Mouse (Mus musculus) hindbrain, embryonic 15.5 days (tissue): ENCODE data around the gene Gemin2. TPM values are rescaled to one million over a fixed set of nuclear protein-coding genes. Genes with fewer than 3 reads are reported as not detected.
"Not testable (repeated sequence)": the region's sequence is repeated elsewhere in the genome, so short reads cannot be mapped to it uniquely, and the experiment has no call there.

Source experiments
- ATAC-seq: fragments of 200-750 bp; cut with Nextera tagmentation; 2 replicates; pipeline ENCODE4 v1.8.0; 2017; ENCODE audit warnings: low read depth, moderate number of reproducible peaks, moderate TSS enrichment; ENCODE audit not compliant: low FRiP score
- H3K27ac ChIP-seq: fragments of 300-500 bp; sonication (generic); replicated peaks from 2 replicates; pipeline ENCODE4 v1.5.1; 2015; ENCODE audit warnings: mild to moderate bottlenecking, inconsistent platforms
- H3K27me3 ChIP-seq: fragments of 300-500 bp; sonication (generic); 2 replicates; pipeline ENCODE4 v1.6.1; 2015; ENCODE audit warnings: control low read depth, inconsistent platforms
- H3K36me3 ChIP-seq: fragments of 300-500 bp; sonication (generic); 2 replicates; pipeline ENCODE4 v1.6.1; 2015; ENCODE audit warnings: control low read depth, inconsistent platforms
- H3K4me1 ChIP-seq: fragments of 300-500 bp; sonication (generic); replicated peaks from 2 replicates; pipeline ENCODE4 v1.6.1; 2015; ENCODE audit warnings: control low read depth, inconsistent platforms
- H3K4me2 ChIP-seq: fragments of 300-500 bp; sonication (generic); 2 replicates; pipeline ENCODE4 v1.6.1; 2015; ENCODE audit warnings: moderate library complexity, mild to moderate bottlenecking, inconsistent platforms
- H3K4me3 ChIP-seq: fragments of 300-500 bp; sonication (generic); 2 replicates; pipeline ENCODE4 v1.5.1; 2015; ENCODE audit warnings: mild to moderate bottlenecking, inconsistent platforms
- H3K9ac ChIP-seq: fragments of 300-500 bp; sonication (generic); 2 replicates; pipeline ENCODE4 v1.6.1; 2015; ENCODE audit warnings: inconsistent platforms
- H3K9me3 ChIP-seq: fragments of 300-500 bp; sonication (generic); 2 replicates; pipeline ENCODE4 v1.6.1; 2016; ENCODE audit warnings: control low read depth, inconsistent platforms
- WGBS: fragments of 180-500 bp; shearing (Covaris S2); methylation state at CpG from one replicate; pipeline ENCODE4 v1.1.7; 2015; 5-methylcytosine and 5-hydroxymethylcytosine counted together
- polyA plus RNA-seq: library from polyadenylated mRNA; unstranded; fragments of >200 nt; fragmentation: Nextera tagmentation; extraction: Ambion mirVana; gene quantifications from 2 replicates; pipeline ENCODE4 v1.2.1, GENCODE M21; 2015

Gemin2 gene
- polyA plus RNA-seq, 1 experiment from 2014 or later, result 15.0 TPM

DNA sequence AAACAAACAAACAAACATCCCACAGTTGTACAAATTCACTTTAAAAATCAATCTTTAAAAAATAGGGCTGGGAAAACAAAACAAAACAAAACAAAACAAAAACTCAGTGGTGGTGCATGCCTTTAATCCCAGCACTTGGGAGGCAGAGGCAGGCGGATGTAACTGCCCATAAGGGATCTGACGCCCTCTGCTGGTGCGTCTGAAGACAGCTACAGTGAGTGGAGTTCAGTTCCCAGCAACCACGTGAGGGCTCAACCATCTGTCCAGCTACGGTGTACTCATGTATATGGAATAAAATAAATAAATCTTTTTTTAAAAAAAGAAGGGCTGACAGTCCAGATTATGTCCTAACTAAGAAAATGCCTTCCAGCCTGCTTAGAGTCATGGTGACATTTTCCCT lies 18.9 kb downstream of the Gemin2 start:
- no peak overlapping the region for H3K27ac ChIP-seq
- H3K9ac ChIP-seq, result no peak overlapping the region
- ATAC-seq, result no peak
- H3K27me3 ChIP-seq, result no peaks in the 10 kb centered on the region
- no peaks in the 10 kb centered on the region for H3K9me3 ChIP-seq
- H3K4me1 ChIP-seq, result no peaks in the 10 kb centered on the region
- no peak overlapping the region for H3K4me3 ChIP-seq
- H3K4me2 ChIP-seq, result no peak overlapping the region
- no peaks in the 10 kb centered on the region for H3K36me3 ChIP-seq
- WGBS, result 68% methylated on average over 5 of the region's 5 CpGs

GRCm38 (mm10) chr12:59039162-59039970 lies 26.2 kb downstream of the Gemin2 start:
- H3K4me3 ChIP-seq, result no peak overlapping the region
- H3K4me1 ChIP-seq, result no peaks in the 10 kb centered on the region
- ATAC-seq, result no peak; the same call in 1 of the 2 replicates
- H3K4me2 ChIP-seq, result peak overlapping the region; percentile 42; the same call in 1 of the 2 replicates
- H3K36me3 ChIP-seq, result peaks cover 24% of the 10 kb centered on the region
- no peaks in the 10 kb centered on the region for H3K9me3 ChIP-seq
- H3K27me3 ChIP-seq, result no peaks in the 10 kb centered on the region
- no peak overlapping the region for H3K9ac ChIP-seq
- WGBS, result 72% methylated on average over 10 of the region's 10 CpGs
- no peak overlapping the region for H3K27ac ChIP-seq

- peak; percentile 79 for ATAC-seq
- Histone ChIP-seq H3K4me3 (0 out of 2 replicates have a peak overlapping the region, but pooled peaks have one; percentile 0), H3K27me3 (no peaks in the 10 kb centered on the region), H3K4me1 (no peaks in the 10 kb centered on the region), H3K9me3 (no peaks in the 10 kb centered on the region), H3K27ac (peak overlapping the region; percentile 68; the same call in 1 of the 2 replicates), H3K36me3 (peaks cover 32% of the 10 kb centered on the region), H3K9ac (no peak overlapping the region), H3K4me2 (peak overlapping the region; percentile 42)
- WGBS, result 4% methylated on average over 23 of the region's 23 CpGs
Observed at GRCm38 (mm10) chr12:59039971-59040844, 27.0 kb downstream of the Gemin2 start.

GRCm38 (mm10) chr12:59040851-59041250 lies 27.7 kb downstream of the Gemin2 start:
- 37% methylated on average over 7 of the region's 7 CpGs for WGBS

GRCm38 (mm10) chr12:59052470-59052869 lies 39.3 kb downstream of the Gemin2 start:
- Histone ChIP-seq H3K4me3 (no peak overlapping the region), H3K27ac (no peak overlapping the region), H3K27me3 (no peaks in the 10 kb centered on the region), H3K36me3 (peaks cover 6% of the 10 kb centered on the region), H3K4me1 (peaks cover 3% of the 10 kb centered on the region; the same call in 1 of the 2 replicates), H3K4me2 (no peak overlapping the region), H3K9ac (no peak overlapping the region), H3K9me3 (no peaks in the 10 kb centered on the region)
- ATAC-seq, result no peak
- WGBS, result 97% methylated on average over 3 of the region's 3 CpGs

More at GRCm38 (mm10) chr12:59040851-59041250, 27.7 kb downstream of the Gemin2 start:
- Histone ChIP-seq H3K4me2 (no peak overlapping the region), H3K36me3 (peaks cover 37% of the 10 kb centered on the region), H3K9me3 (no peaks in the 10 kb centered on the region), H3K4me3 (no peak overlapping the region), H3K9ac (no peak overlapping the region), H3K4me1 (no peaks in the 10 kb centered on the region), H3K27me3 (no peaks in the 10 kb centered on the region), H3K27ac (no peak overlapping the region)
- ATAC-seq, result no peak

- Histone ChIP-seq H3K4me3 (no peak overlapping the region), H3K36me3 (peaks cover 3% of the 10 kb centered on the region), H3K4me1 (peaks cover 8% of the 10 kb centered on the region), H3K9ac (no peak overlapping the region), H3K4me2 (no peak overlapping the region), H3K27me3 (no peaks in the 10 kb centered on the region), H3K9me3 (no peaks in the 10 kb centered on the region), H3K27ac (no peak overlapping the region)
- ATAC-seq, result no peak
- WGBS, result 97% methylated on average over 5 of the region's 5 CpGs
Observed at GRCm38 (mm10) chr12:59053166-59053565, 40.0 kb downstream of the Gemin2 start.

DNA sequence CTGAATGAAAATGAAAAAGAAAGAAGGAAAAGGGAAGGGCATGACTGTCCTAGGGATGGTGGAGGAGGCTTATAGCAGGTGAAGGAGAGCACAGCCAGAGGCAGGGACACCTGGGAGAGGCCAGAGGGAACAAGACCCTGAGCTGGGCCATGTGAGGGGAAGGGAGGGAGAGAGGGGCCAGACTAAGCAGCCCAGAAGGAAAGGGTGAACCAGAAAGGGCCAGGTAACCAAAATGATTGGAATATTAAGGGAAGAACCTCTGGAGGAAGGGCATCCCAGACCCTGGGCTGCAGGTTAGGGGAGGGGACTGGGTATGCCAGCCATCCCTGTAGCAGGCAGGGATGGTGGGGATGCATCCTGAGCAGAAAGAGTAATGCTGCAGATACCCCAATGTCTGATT lies 40.8 kb downstream of the Gemin2 start:
- H3K4me1 ChIP-seq, result peaks cover 16% of the 10 kb centered on the region
- H3K9me3 ChIP-seq, result no peaks in the 10 kb centered on the region
- no peak overlapping the region for H3K4me2 ChIP-seq
- ATAC-seq, result no peak
- H3K4me3 ChIP-seq, result no peak overlapping the region
- peaks cover 3% of the 10 kb centered on the region for H3K36me3 ChIP-seq
- H3K27ac ChIP-seq, result no peak overlapping the region
- H3K9ac ChIP-seq, result no peak overlapping the region
- H3K27me3 ChIP-seq, result no peaks in the 10 kb centered on the region

DNA sequence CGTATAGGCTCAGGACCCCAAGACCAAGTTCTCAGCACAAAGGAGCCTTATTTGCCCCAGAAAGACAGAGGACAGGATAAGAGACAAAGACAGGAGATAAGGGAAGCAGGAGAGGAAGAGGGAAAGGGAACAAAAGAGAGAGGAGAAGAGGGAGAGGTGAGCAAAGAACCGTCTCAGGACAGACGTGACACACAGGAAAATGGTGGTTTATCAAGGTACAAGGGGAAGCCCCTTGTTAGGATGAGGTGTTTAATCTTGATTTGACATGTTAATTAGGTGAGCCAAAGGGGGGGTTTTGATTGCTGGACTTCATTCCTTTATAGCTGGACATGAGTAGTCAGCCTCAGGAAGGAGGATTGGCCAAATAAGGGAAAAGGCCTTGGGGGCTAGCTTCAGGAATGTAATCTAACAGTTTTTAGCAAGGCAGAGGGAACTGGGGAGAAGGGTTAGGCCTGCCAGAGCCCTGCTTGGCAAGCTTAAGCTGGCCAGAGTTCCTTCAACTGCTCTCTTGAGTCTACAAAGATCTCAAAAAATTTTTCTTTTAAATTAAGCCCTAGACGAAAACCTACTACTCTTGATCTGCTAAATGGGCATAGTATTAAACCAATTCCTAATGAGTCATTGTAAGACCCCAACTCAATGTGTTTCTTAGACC lies 42.1 kb downstream of the Gemin2 start:
- H3K27me3 ChIP-seq, result no peaks in the 10 kb centered on the region
- H3K36me3 ChIP-seq, result peaks cover 3% of the 10 kb centered on the region
- no peak overlapping the region for H3K9ac ChIP-seq
- no peak overlapping the region for H3K4me3 ChIP-seq
- H3K4me2 ChIP-seq, result no peak overlapping the region
- H3K27ac ChIP-seq, result no peak overlapping the region
- H3K9me3 ChIP-seq, result no peaks in the 10 kb centered on the region
- peaks cover 29% of the 10 kb centered on the region for H3K4me1 ChIP-seq
- WGBS, result 94% methylated on average over 4 of the region's 4 CpGs
- no peak for ATAC-seq

DNA sequence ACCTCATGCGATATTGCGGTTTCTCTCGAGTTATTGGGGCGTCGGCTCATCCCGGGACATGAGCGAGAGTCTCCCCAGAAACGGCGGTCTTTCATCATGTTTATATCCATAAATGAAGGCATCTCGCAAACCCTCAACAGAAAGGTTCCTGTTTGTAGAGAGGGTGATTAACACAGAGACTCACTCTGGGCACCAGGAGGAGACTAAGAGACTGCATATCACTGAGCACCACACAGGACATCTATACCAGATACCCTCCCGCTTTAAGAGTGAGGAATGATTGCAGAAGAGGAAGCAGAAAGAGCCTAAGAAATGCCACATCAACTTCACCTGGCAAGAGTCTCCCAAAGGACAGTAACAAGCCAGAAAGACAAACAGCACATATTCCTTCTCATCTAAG lies 43.0 kb downstream of the Gemin2 start:
- Histone ChIP-seq H3K4me3 (no peak overlapping the region), H3K36me3 (peaks cover 3% of the 10 kb centered on the region), H3K4me1 (peaks cover 32% of the 10 kb centered on the region), H3K27me3 (no peaks in the 10 kb centered on the region), H3K9ac (no peak overlapping the region), H3K9me3 (no peaks in the 10 kb centered on the region), H3K4me2 (no peak overlapping the region), H3K27ac (no peak overlapping the region)
- no peak for ATAC-seq
- 98% methylated on average over 11 of the region's 11 CpGs for WGBS

GRCm38 (mm10) chr12:59058242-59058641 lies 45.0 kb downstream of the Gemin2 start:
- not testable (repeated sequence) for H3K9me3 ChIP-seq, H3K4me2 ChIP-seq, H3K9ac ChIP-seq, ATAC-seq, H3K36me3 ChIP-seq, H3K27ac ChIP-seq, H3K4me3 ChIP-seq, H3K27me3 ChIP-seq
- WGBS, result 96% methylated on average over 5 of the region's 5 CpGs
- H3K4me1 ChIP-seq, result peaks cover 32% of the 10 kb centered on the region

DNA sequence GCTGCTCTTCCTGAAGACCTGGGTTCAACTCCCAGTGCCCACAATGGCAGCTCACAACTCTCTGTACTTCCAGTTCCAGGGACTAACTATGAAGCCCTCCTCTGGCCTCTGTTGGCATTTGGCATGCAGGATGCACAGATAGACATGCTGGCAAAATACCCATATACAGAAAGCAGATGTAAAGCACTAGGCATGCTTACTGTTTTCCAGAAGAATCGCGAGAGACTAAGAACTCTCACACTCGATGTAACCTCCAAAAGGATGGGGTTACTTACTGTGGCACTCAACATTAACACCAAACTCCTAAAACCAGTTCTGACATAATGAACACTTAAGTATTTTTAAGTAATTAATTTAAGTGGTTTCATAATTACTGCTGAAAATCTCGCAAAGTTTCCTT lies 47.1 kb downstream of the Gemin2 start:
- Histone ChIP-seq H3K4me2 (peak overlapping the region; percentile 87), H3K27me3 (no peaks in the 10 kb centered on the region), H3K4me1 (peaks cover 32% of the 10 kb centered on the region), H3K36me3 (peaks cover 3% of the 10 kb centered on the region; the same call in 1 of the 2 replicates), H3K9me3 (no peaks in the 10 kb centered on the region), H3K9ac (peak overlapping the region; percentile 93), H3K27ac (peak overlapping the region; percentile 99), H3K4me3 (peak overlapping the region; percentile 81)
- ATAC-seq, result no peak
- 70% methylated on average over 4 of the region's 4 CpGs for WGBS
